Mouse (Mus musculus): Measurements from ENCODE around the gene Ccdc63. TPM values are rescaled to one million over a fixed set of nuclear protein-coding genes. Genes with fewer than 3 reads are reported as not detected.

Ccdc63 gene
- polyA plus RNA-seq, 1 experiment from 2014 or later = not detected

GRCm38 (mm10) chr5:122092794-122093193 lies 47.8 kb downstream of the Ccdc63 start:
- no peaks in the 10 kb centered on the region for H3K36me3 ChIP-seq (ENCODE audit: control insufficient read depth, insufficient read depth, low read length)
- ATAC-seq (ENCODE audit: insufficient number of reproducible peaks, insufficient read depth, low FRiP score, low read depth) = no peak
- no peaks in the 10 kb centered on the region for H3K4me1 ChIP-seq (ENCODE audit: control insufficient read depth, insufficient read depth, low read length)
- 67% methylated on average over 11 of the region's 11 CpGs for WGBS
- no peak overlapping the region for H3K9ac ChIP-seq (replicated peaks; ENCODE audit: low read depth, low read length)
- no peak overlapping the region for H3K4me2 ChIP-seq (replicated peaks; ENCODE audit: low read depth, low read length)
- no peaks in the 10 kb centered on the region for H3K27me3 ChIP-seq (ENCODE audit: control insufficient read depth, insufficient read depth, low read length)
- H3K4me3 ChIP-seq (ENCODE audit: low read depth, low read length) = no peak overlapping the region
- H3K27ac ChIP-seq (ENCODE audit: low read length) = no peak overlapping the region
- no peaks in the 10 kb centered on the region for H3K9me3 ChIP-seq (ENCODE audit: control insufficient read depth, low read depth, low read length)

DNA sequence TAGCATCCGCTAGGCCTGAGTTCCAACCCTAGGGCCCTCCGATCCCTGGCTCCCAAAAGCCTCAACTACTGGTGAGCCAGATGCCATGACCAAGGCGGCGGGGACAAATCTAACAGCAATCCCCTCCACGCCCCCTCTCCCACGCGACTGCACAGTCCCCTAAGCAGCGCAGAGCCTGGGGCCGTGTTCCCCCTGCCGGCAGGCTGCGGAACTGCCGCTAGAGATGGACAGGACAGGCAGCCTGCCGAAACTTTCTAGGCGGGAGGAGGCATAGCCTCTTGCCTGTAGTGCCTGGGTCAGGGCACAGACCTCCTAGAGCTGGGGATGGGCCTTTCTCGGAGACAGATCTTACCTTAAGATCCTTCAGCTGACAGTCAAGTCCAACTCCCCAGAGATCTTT lies 49.6 kb downstream of the Ccdc63 start:
- Histone ChIP-seq H3K9ac (replicated peaks; ENCODE audit: low read depth, low read length) (no peak overlapping the region), H3K27me3 (ENCODE audit: control insufficient read depth, insufficient read depth, low read length) (no peaks in the 10 kb centered on the region), H3K4me1 (ENCODE audit: control insufficient read depth, insufficient read depth, low read length) (no peaks in the 10 kb centered on the region), H3K4me2 (replicated peaks; ENCODE audit: low read depth, low read length) (no peak overlapping the region), H3K4me3 (ENCODE audit: low read depth, low read length) (no peak overlapping the region), H3K9me3 (ENCODE audit: control insufficient read depth, low read depth, low read length) (no peaks in the 10 kb centered on the region), H3K27ac (ENCODE audit: low read length) (no peak overlapping the region), H3K36me3 (ENCODE audit: control insufficient read depth, insufficient read depth, low read length) (no peaks in the 10 kb centered on the region)
- WGBS = 16% methylated on average over 15 of the region's 15 CpGs
- 0 out of 2 replicates have a peak, but pooled peaks have one; percentile 65 for ATAC-seq (ENCODE audit: insufficient number of reproducible peaks, insufficient read depth, low FRiP score, low read depth)

DNA sequence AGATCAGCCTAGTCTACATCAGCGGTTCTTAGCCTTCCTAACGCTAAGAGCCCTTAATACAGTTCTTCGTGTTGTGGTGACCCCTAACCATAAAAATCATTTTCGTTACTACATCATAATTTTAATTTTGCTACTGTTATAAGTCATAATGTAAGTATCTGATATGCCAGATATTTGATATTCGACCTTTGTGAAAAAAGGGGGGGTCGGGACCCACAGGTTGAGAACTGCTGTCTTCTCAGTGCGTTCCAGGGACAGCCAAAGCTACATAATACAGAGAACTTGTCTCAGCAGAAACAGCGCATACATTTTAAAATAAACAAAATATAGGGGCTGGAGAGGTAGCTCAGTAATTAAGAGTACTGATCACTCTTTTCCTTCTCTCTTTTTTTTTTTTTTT lies 51.0 kb downstream of the Ccdc63 start:
- no peak overlapping the region for H3K4me3 ChIP-seq (ENCODE audit: low read depth, low read length)
- H3K9ac ChIP-seq (replicated peaks; ENCODE audit: low read depth, low read length) = no peak overlapping the region
- no peaks in the 10 kb centered on the region for H3K27me3 ChIP-seq (ENCODE audit: control insufficient read depth, insufficient read depth, low read length)
- no peak for ATAC-seq (ENCODE audit: insufficient number of reproducible peaks, insufficient read depth, low FRiP score, low read depth)
- no peak overlapping the region for H3K27ac ChIP-seq (ENCODE audit: low read length)
- H3K4me2 ChIP-seq (replicated peaks; ENCODE audit: low read depth, low read length) = no peak overlapping the region
- H3K36me3 ChIP-seq (ENCODE audit: control insufficient read depth, insufficient read depth, low read length) = no peaks in the 10 kb centered on the region
- no peaks in the 10 kb centered on the region for H3K9me3 ChIP-seq (ENCODE audit: control insufficient read depth, low read depth, low read length)
- 85% methylated on average over 8 of the region's 8 CpGs for WGBS
- H3K4me1 ChIP-seq (ENCODE audit: control insufficient read depth, insufficient read depth, low read length) = no peaks in the 10 kb centered on the region

GRCm38 (mm10) chr5:122088917-122089316 lies 51.7 kb downstream of the Ccdc63 start:
- Histone ChIP-seq H3K27me3 (ENCODE audit: control insufficient read depth, insufficient read depth, low read length) (no peaks in the 10 kb centered on the region), H3K4me3 (ENCODE audit: low read depth, low read length) (no peak overlapping the region), H3K27ac (ENCODE audit: low read length) (no peak overlapping the region), H3K4me2 (replicated peaks; ENCODE audit: low read depth, low read length) (no peak overlapping the region), H3K36me3 (ENCODE audit: control insufficient read depth, insufficient read depth, low read length) (no peaks in the 10 kb centered on the region), H3K9ac (replicated peaks; ENCODE audit: low read depth, low read length) (no peak overlapping the region), H3K4me1 (ENCODE audit: control insufficient read depth, insufficient read depth, low read length) (no peaks in the 10 kb centered on the region), H3K9me3 (ENCODE audit: control insufficient read depth, low read depth, low read length) (no peaks in the 10 kb centered on the region)
- 4% methylated on average over 5 of the region's 5 CpGs for WGBS
- peak; percentile 84; the same call in 1 of the 2 replicates for ATAC-seq (ENCODE audit: insufficient number of reproducible peaks, insufficient read depth, low FRiP score, low read depth)

DNA sequence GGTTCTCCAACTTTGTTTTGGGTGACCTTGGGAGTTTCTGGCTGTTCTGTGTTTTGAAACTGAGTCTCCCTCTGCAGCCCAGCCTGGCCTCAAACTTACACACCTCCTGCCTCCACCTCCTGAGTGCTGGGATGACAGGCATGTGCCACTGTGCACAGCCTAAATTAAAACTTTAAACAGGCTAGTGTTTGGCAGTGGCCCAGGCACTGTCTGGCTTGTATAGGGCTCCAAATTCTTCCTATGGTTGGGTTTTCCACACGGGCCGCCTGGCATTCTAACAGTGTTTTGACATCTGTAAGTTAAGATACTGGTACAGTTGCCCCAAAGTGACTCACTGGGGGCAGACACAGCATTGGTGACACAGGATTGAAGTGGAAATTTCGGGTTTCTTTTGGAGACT lies 54.5 kb downstream of the Ccdc63 start:
- H3K27me3 ChIP-seq (ENCODE audit: control insufficient read depth, insufficient read depth, low read length) = no peaks in the 10 kb centered on the region
- ATAC-seq (ENCODE audit: insufficient number of reproducible peaks, insufficient read depth, low FRiP score, low read depth) = no peak
- no peaks in the 10 kb centered on the region for H3K36me3 ChIP-seq (ENCODE audit: control insufficient read depth, insufficient read depth, low read length)
- no peak overlapping the region for H3K4me2 ChIP-seq (replicated peaks; ENCODE audit: low read depth, low read length)
- no peak overlapping the region for H3K9ac ChIP-seq (replicated peaks; ENCODE audit: low read depth, low read length)
- no peaks in the 10 kb centered on the region for H3K9me3 ChIP-seq (ENCODE audit: control insufficient read depth, low read depth, low read length)
- H3K4me1 ChIP-seq (ENCODE audit: control insufficient read depth, insufficient read depth, low read length) = no peaks in the 10 kb centered on the region
- no peak overlapping the region for H3K4me3 ChIP-seq (ENCODE audit: low read depth, low read length)
- 69% methylated on average over 3 of the region's 3 CpGs for WGBS
- H3K27ac ChIP-seq (ENCODE audit: low read length) = no peak overlapping the region

DNA sequence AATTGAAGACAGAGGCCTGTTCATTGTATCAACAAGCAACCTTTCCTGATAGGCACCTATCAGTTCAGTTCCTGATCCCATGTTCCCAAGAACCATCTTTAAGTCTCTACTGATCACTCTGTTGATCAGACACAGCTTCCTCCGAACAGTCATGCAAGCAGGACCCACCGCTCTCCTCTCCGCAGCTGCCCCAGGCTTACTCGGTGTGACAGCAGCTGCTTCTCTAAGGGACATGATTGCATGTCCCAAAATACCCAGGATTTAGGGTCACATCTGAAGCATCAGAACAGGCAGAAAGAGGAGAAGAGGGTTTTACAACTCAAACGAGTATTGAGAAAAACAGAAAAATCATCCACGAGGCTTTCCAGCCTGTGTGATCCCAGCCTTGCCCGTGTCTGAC lies 55.3 kb downstream of the Ccdc63 start:
- H3K4me3 ChIP-seq (ENCODE audit: low read depth, low read length) = no peak overlapping the region
- H3K4me2 ChIP-seq (replicated peaks; ENCODE audit: low read depth, low read length) = no peak overlapping the region
- WGBS = 77% methylated on average over 7 of the region's 7 CpGs
- H3K27me3 ChIP-seq (ENCODE audit: control insufficient read depth, insufficient read depth, low read length) = no peaks in the 10 kb centered on the region
- no peak for ATAC-seq (ENCODE audit: insufficient number of reproducible peaks, insufficient read depth, low FRiP score, low read depth)
- H3K9me3 ChIP-seq (ENCODE audit: control insufficient read depth, low read depth, low read length) = no peaks in the 10 kb centered on the region
- H3K9ac ChIP-seq (replicated peaks; ENCODE audit: low read depth, low read length) = no peak overlapping the region
- no peak overlapping the region for H3K27ac ChIP-seq (ENCODE audit: low read length)
- H3K36me3 ChIP-seq (ENCODE audit: control insufficient read depth, insufficient read depth, low read length) = no peaks in the 10 kb centered on the region
- H3K4me1 ChIP-seq (ENCODE audit: control insufficient read depth, insufficient read depth, low read length) = no peaks in the 10 kb centered on the region

DNA sequence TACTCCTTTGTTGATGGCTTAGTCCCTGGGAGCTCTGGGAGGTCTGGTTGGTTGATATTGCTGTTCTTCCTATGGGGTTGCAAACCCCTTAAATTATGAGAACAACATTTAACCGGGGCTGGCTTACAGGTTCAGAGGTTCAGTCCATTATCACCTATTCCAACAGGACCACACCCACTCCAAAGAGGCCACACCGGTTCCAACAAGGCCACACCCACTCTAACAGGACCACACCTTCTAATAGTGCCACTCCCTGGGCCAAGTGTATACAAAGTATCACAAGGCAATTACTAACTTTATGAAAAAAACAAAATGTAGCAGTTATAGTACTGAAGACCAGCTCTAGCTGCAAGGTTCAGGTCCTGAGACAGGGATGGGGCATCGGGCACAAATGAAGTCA lies 56.2 kb downstream of the Ccdc63 start:
- Histone ChIP-seq H3K36me3 (ENCODE audit: control insufficient read depth, insufficient read depth, low read length) (no peaks in the 10 kb centered on the region), H3K9ac (replicated peaks; ENCODE audit: low read depth, low read length) (no peak overlapping the region), H3K4me2 (replicated peaks; ENCODE audit: low read depth, low read length) (no peak overlapping the region), H3K4me1 (ENCODE audit: control insufficient read depth, insufficient read depth, low read length) (no peaks in the 10 kb centered on the region), H3K27ac (ENCODE audit: low read length) (no peak overlapping the region), H3K9me3 (ENCODE audit: control insufficient read depth, low read depth, low read length) (no peaks in the 10 kb centered on the region; the same call in 1 of the 2 replicates), H3K27me3 (ENCODE audit: control insufficient read depth, insufficient read depth, low read length) (no peaks in the 10 kb centered on the region), H3K4me3 (ENCODE audit: low read depth, low read length) (no peak overlapping the region)
- 57% methylated on average over 3 of the region's 3 CpGs for WGBS
- no peak for ATAC-seq (ENCODE audit: insufficient number of reproducible peaks, insufficient read depth, low FRiP score, low read depth)

DNA sequence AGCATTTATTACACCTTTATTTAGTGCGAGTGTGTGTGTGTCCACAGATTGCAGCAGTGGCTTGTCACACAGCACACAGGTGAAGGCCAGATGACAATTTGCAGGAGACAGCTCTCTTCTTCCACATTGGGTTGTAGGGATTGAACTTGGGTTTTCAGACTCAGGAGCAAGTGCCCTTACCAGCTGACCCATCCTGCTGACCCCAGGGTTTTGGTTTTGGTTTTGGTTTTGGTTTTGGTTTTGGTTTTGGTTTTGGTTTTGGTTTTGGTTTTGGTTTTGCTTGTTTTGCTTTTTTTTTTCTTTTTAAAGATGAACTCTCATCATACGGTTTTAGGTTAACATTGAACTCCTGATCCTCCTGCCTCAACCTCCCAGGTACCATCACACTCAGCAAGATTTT lies 57.3 kb downstream of the Ccdc63 start:
- Histone ChIP-seq H3K27me3 (ENCODE audit: control insufficient read depth, insufficient read depth, low read length) (no peaks in the 10 kb centered on the region), H3K4me1 (ENCODE audit: control insufficient read depth, insufficient read depth, low read length) (no peaks in the 10 kb centered on the region), H3K36me3 (ENCODE audit: control insufficient read depth, insufficient read depth, low read length) (no peaks in the 10 kb centered on the region), H3K9me3 (ENCODE audit: control insufficient read depth, low read depth, low read length) (no peaks in the 10 kb centered on the region; the same call in 1 of the 2 replicates), H3K4me3 (ENCODE audit: low read depth, low read length) (no peak overlapping the region), H3K27ac (ENCODE audit: low read length) (no peak overlapping the region), H3K4me2 (replicated peaks; ENCODE audit: low read depth, low read length) (no peak overlapping the region), H3K9ac (replicated peaks; ENCODE audit: low read depth, low read length) (no peak overlapping the region)
- ATAC-seq (ENCODE audit: insufficient number of reproducible peaks, insufficient read depth, low FRiP score, low read depth) = no peak
- 94% methylated on average over 2 of the region's 2 CpGs for WGBS

DNA sequence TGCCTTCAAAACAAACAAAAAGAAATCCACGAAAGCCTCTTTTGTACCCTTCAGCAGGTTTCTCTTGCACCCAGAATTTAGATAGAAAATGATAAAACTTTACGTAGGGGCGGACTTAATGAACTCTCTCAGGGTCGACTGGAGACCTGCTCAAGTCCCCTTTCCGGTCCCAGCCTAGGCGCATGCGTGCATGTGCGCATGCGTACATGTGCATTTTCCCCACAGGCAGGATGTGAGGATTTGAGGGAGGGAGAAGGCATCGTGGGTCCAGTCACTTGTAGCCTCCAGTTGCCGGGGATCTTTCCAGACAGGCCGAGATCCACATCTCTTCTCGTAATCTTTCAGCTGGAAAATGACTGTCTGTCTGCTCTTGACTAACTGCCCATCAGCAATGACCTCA lies 59.2 kb downstream of the Ccdc63 start:
- ATAC-seq (ENCODE audit: insufficient number of reproducible peaks, insufficient read depth, low FRiP score, low read depth) = no peak
- no peak overlapping the region for H3K9ac ChIP-seq (replicated peaks; ENCODE audit: low read depth, low read length)
- no peak overlapping the region for H3K4me2 ChIP-seq (replicated peaks; ENCODE audit: low read depth, low read length)
- H3K4me1 ChIP-seq (ENCODE audit: control insufficient read depth, insufficient read depth, low read length) = no peaks in the 10 kb centered on the region
- H3K27me3 ChIP-seq (ENCODE audit: control insufficient read depth, insufficient read depth, low read length) = no peaks in the 10 kb centered on the region
- H3K27ac ChIP-seq (ENCODE audit: low read length) = no peak overlapping the region
- no peaks in the 10 kb centered on the region for H3K36me3 ChIP-seq (ENCODE audit: control insufficient read depth, insufficient read depth, low read length)
- WGBS = 85% methylated on average over 13 of the region's 13 CpGs
- H3K4me3 ChIP-seq (ENCODE audit: low read depth, low read length) = no peak overlapping the region
- no peaks in the 10 kb centered on the region; the same call in 1 of the 2 replicates for H3K9me3 ChIP-seq (ENCODE audit: control insufficient read depth, low read depth, low read length)

All from stomach, embryonic 14.5 days (tissue).